21 mouse cellular contexts compared by ENCODE assay signal in the genomic region with DNA sequence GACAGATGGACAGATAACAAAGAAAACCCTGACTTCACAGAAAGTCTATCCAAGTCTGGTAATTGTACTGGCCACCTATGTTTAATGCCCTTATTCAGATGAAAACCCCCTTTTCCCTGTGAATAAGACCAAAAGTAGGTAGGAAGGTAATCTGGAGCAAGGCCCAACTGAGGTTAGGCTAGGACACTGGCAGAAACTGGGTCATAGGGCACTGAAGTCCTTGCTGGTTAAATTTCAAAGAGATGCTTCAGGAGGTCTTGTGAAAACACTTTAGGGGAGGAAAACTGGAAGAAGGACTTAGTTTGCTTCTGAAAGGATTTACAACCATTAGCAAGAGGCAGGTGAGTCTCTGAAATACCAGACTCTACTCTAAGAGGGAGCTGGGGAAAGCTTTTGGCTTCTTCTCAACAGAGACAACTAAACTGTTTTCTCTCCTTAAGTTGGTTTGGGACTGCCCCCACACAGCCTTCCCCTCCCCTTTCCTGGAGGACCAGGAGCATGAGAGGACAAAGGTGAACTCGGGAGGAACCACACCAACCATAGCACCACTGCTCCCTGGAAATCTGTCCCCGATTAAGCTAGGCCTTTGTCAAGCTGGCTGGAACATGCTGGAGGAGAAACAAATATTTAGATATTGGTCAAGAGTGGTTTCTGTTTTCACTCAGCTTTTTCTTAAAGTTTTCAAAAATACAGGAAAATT. TPM values are rescaled to one million over a fixed set of nuclear protein-coding genes. Genes with fewer than 3 reads are reported as not detected.
DNase-seq lines count a peak whose midpoint lies in the region; ATAC-seq and TF ChIP-seq lines count a peak whose summit lies in the region.
"Had no signal": no experiment of that assay in that cellular context is flagged by ENCODE, and none has a peak within 500 bp of the region (broad histone marks: within the 10 kb centered on the region; RNA-seq: fewer than 3 reads in every experiment).

No protein-coding gene starts in this region.

- TF ChIP-seq POLR2A in kidney, adult 2 months (IDR thresholded peaks at IDR 0.05; ENCODE audit: low read depth, low read length), result no peak

- 43% methylated on average over 2 of the region's 2 CpGs for WGBS in kidney, embryonic 16.5 days
- WGBS in kidney, adult 2 months, result 54% methylated on average over 2 of the region's 2 CpGs
- WGBS in forebrain, embryonic 10.5 days, result 72% methylated on average over 2 of the region's 2 CpGs

- H3K27ac ChIP-seq in kidney, embryonic 16.5 days (ENCODE audit: low read length), result no peak overlapping the region
- peak overlapping the region; percentile 83 for H3K27ac ChIP-seq in kidney, adult 2 months (ENCODE audit: insufficient read depth, low read depth, low read length)
- no peak overlapping the region for H3K27ac ChIP-seq in forebrain, embryonic 10.5 days
- H3K27ac ChIP-seq: embryonic facial prominence, embryonic 12.5 days; forebrain, embryonic 13.5 days; heart, embryonic 13.5 days; hindbrain, embryonic 15.5 days had no signal

- no peak overlapping the region for H3K9ac ChIP-seq in kidney, embryonic 16.5 days (replicated peaks; ENCODE audit: low read length)
- H3K9ac ChIP-seq: embryonic facial prominence, embryonic 12.5 days; hindbrain, embryonic 15.5 days had no signal

- H3K9me3 ChIP-seq in kidney, embryonic 16.5 days (ENCODE audit: low read length), result no peaks in the 10 kb centered on the region
- H3K9me3 ChIP-seq in forebrain, embryonic 10.5 days, result no peaks in the 10 kb centered on the region
- H3K9me3 ChIP-seq: embryonic facial prominence, embryonic 12.5 days; forebrain, embryonic 13.5 days; heart, embryonic 13.5 days; hindbrain, embryonic 15.5 days had no signal

- no peak for TF ChIP-seq CTCF in kidney, adult 2 months (conservative IDR thresholded peaks at IDR 0.05; ENCODE audit: insufficient read depth, insufficient read length, low read depth, low read length)

- H3K4me3 ChIP-seq in kidney, embryonic 16.5 days (ENCODE audit: low read length), result no peak overlapping the region
- no peak overlapping the region for H3K4me3 ChIP-seq in kidney, adult 2 months (ENCODE audit: insufficient read depth, low read depth, low read length)
- H3K4me3 ChIP-seq in forebrain, embryonic 10.5 days, result no peak overlapping the region
- H3K4me3 ChIP-seq: forebrain, embryonic 13.5 days had no signal

- H3K36me3 ChIP-seq in kidney, embryonic 16.5 days (ENCODE audit: insufficient read depth, low read length), result no peaks in the 10 kb centered on the region
- H3K36me3 ChIP-seq in kidney, adult 2 months (ENCODE audit: control insufficient read depth, insufficient read depth, low read length), result no peaks in the 10 kb centered on the region
- no peaks in the 10 kb centered on the region for H3K36me3 ChIP-seq in forebrain, embryonic 10.5 days (replicated peaks)
- H3K36me3 ChIP-seq: embryonic facial prominence, embryonic 12.5 days; heart, embryonic 13.5 days; hindbrain, embryonic 15.5 days had no signal

- no peak for ATAC-seq in kidney, embryonic 16.5 days (ENCODE audit: low FRiP score, low TSS enrichment)
- ATAC-seq: forebrain, embryonic 13.5 days had no signal

- H3K27me3 ChIP-seq in kidney, embryonic 16.5 days (ENCODE audit: insufficient read depth, low read length), result no peaks in the 10 kb centered on the region; the same call in 1 of the 2 replicates
- no peaks in the 10 kb centered on the region for H3K27me3 ChIP-seq in kidney, adult 2 months (replicated peaks; ENCODE audit: control insufficient read depth, insufficient read depth, low read length)
- no peaks in the 10 kb centered on the region for H3K27me3 ChIP-seq in forebrain, embryonic 10.5 days (ENCODE audit: poor library complexity, severe bottlenecking)
- H3K27me3 ChIP-seq: embryonic facial prominence, embryonic 12.5 days; forebrain, embryonic 13.5 days; heart, embryonic 13.5 days; hindbrain, embryonic 15.5 days had no signal

- peak; percentile 75 for DNase-seq in kidney, adult 11 months
- peak; percentile 87 for DNase-seq in kidney, adult 2 months
- DNase-seq in kidney, adult 9 months, result peak; percentile 83
- DNase-seq in kidney, postnatal 25 days, result peak; percentile 58 to 85
- DNase-seq in forebrain, embryonic 10.5 days (ENCODE audit: extremely low spot score, low spot score), result no peak
- DNase-seq in urinary bladder, postnatal 36 days (ENCODE audit: low spot score in 2 of 2), result no peak
- DNase-seq: adrenal gland, adult 8-10 months; adrenal gland, postnatal 36 days; cerebellum, adult 8-10 months; cerebellum, postnatal 14 days; embryo, embryonic 11 days; forebrain, postnatal 0 days; gastrocnemius, postnatal 14 days; heart, postnatal 36 days had no signal

- peaks cover 13% of the 10 kb centered on the region for H3K4me1 ChIP-seq in kidney, embryonic 16.5 days (ENCODE audit: insufficient read depth, low read length)
- H3K4me1 ChIP-seq in kidney, adult 2 months (ENCODE audit: control insufficient read depth, insufficient read depth, low read length), result peaks cover 19% of the 10 kb centered on the region; the same call in 1 of the 2 replicates
- peaks cover 14% of the 10 kb centered on the region for H3K4me1 ChIP-seq in forebrain, embryonic 10.5 days
- H3K4me1 ChIP-seq: embryonic facial prominence, embryonic 12.5 days had no signal

- H3K4me2 ChIP-seq in kidney, embryonic 16.5 days (replicated peaks; ENCODE audit: low read depth, low read length), result no peak overlapping the region

RNA-seq across cellular contexts. Expression of gene Slc22a8, which starts 20.6 kb away (rescaled TPM):
- 15.7 and 16.3 TPM in 2 replicates for polyA plus RNA-seq in kidney, embryonic 16.5 days (2015; fragmentation: Nextera tagmentation; extraction: Ambion mirVana)
- polyA plus RNA-seq in kidney, adult 2 months (2012; rRNA removed), result 526 and 582 TPM in 2 replicates
- 0.06 TPM in 1 of 2 replicates, not detected in the other for polyA plus RNA-seq in forebrain, embryonic 10.5 days (2016; fragmentation: Nextera tagmentation; extraction: Ambion mirVana)

RNA-seq across cellular contexts. Expression of gene Slc22a6, which starts 47.3 kb away (rescaled TPM):
- polyA plus RNA-seq in kidney, embryonic 16.5 days (2015; fragmentation: Nextera tagmentation; extraction: Ambion mirVana), result 48.8 and 59.4 TPM in 2 replicates
- 355 and 358 TPM in 2 replicates for polyA plus RNA-seq in kidney, adult 2 months (2012; rRNA removed)
- polyA plus RNA-seq in forebrain, embryonic 10.5 days (2016; fragmentation: Nextera tagmentation; extraction: Ambion mirVana), result 0.06 TPM in 1 of 2 replicates, not detected in the other
- polyA plus RNA-seq: gonadal fat pad, adult 2 months; heart, embryonic 13.5 days; heart, postnatal 0 days had no signal

Comparison
In these comparisons a context has a peak if more than half of its experiments do, and no peak if none do; other contexts are left out.
1. RNA of gene Slc22a8, which starts 20.6 kb away (polyA plus RNA-seq): 526 to 582 TPM in kidney, adult 2 months; 15.7 to 16.3 TPM in kidney, embryonic 16.5 days and 0.06 TPM in forebrain, embryonic 10.5 days; every median in the first group is over 10 times any median in the second.
2. DNase-seq: peak in kidney, adult 11 months (single experiment), kidney, adult 2 months (single experiment), kidney, adult 9 months (single experiment) and kidney, postnatal 25 days (2 of 2); none in forebrain, embryonic 10.5 days (single experiment) and urinary bladder, postnatal 36 days (0 of 2).
3. RNA of gene Slc22a6, which starts 47.3 kb away (polyA plus RNA-seq): 355 to 358 TPM in kidney, adult 2 months and 48.8 to 59.4 TPM in kidney, embryonic 16.5 days; 0.06 TPM in forebrain, embryonic 10.5 days; every median in the first group is over 10 times any median in the second.